Mouse (Mus musculus) kidney, adult 2 months (tissue): ENCODE results near the gene Asic1.

Experiments used
- CTCF ChIP-seq: fragments of 200-500 bp; conservative IDR thresholded peaks from 2 replicates; pipeline ENCODE4 v1.5.1; 2011; ENCODE audit warnings: low read depth, mild to moderate bottlenecking, control low read depth, low read length, moderate library complexity, mixed read lengths; ENCODE audit not compliant: insufficient read depth, insufficient read length
- POLR2A ChIP-seq: fragments of 200-500 bp; IDR thresholded peaks from one replicate; pipeline ENCODE4 v1.6.1; 2011; ENCODE audit warnings: low read depth, low read length, control low read depth

DNA sequence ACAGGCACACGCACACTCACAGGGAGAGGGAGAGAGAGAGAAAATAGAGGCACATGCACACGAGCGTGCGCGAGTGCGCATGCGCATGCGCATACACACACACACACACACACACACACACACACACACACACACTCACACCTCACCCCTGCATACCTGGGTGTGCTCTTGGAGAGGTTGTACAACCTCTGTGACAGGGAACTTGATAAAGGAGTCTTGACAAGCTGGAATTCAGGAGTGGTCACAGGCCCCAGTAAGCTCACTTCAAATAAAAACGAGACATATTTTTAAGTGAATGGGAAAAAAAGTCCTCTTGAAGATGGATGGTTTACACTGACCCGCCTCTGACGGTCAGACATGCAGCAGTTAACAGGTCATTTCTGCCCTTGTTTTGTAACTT is 48.1 kb upstream of the Asic1 start:
- TF ChIP-seq POLR2A (no peak), CTCF (no peak)
